Mouse (Mus musculus) erythroid progenitor cell, adult 5-6 weeks (primary cell): ENCODE data around the gene Fam43b. TPM values are rescaled to one million over a fixed set of nuclear protein-coding genes. Genes with fewer than 3 reads are reported as not detected.

Source experiments
- ATAC-seq: replicated peaks from 2 replicates; pipeline ENCODE4 v1.8.0; 2016; ENCODE audit warnings: moderate number of reproducible peaks, mild to moderate bottlenecking, moderate TSS enrichment, inconsistent platforms; ENCODE audit not compliant: poor library complexity, low FRiP score, severe bottlenecking
- total RNA-seq, 2 experiments: library from RNA; stranded (forward) in 1 of 2; stranded (reverse) in 1 of 2; fragments of 150-400 nt in 1 of 2; fragments of 186-747, 209-891 nt in 1 of 2; gene quantifications; 2 replicates each; pipeline versions ENCODE4 v1.2.3 to v1.2.4; 2015 to 2017; ENCODE audit warnings: low replicate concordance in 2 of 2

The Fam43b gene
- total RNA-seq, 2 experiments from 2014 or later = not detected

GRCm38 (mm10) chr4:138355496-138355895, 40.8 kb downstream of the Fam43b start:
- ATAC-seq = no peak

- no peak for ATAC-seq
Observed at GRCm38 (mm10) chr4:138353438-138354171, 42.7 kb downstream of the Fam43b start.

- no peak for ATAC-seq
Observed at GRCm38 (mm10) chr4:138352692-138353091, 43.6 kb downstream of the Fam43b start.

GRCm38 (mm10) chr4:138351821-138352220, 44.5 kb downstream of the Fam43b start:
- no peak for ATAC-seq

- no peak for ATAC-seq
Observed at GRCm38 (mm10) chr4:138348716-138349115, 47.6 kb downstream of the Fam43b start.

- no peak for ATAC-seq
Observed at GRCm38 (mm10) chr4:138347280-138347679, 49.0 kb downstream of the Fam43b start.

GRCm38 (mm10) chr4:138344891-138345545, 51.3 kb downstream of the Fam43b start:
- no peak for ATAC-seq

Other genes starting within 250 kb of the Fam43b start
- 196 and 200 TPM in 2 replicates for gene Hp1bp3, start 180.2 kb downstream of the Fam43b start, total RNA-seq (2015; ENCODE audit: low replicate concordance)
- 276 and 356 TPM in 2 replicates for gene Hp1bp3, start 180.2 kb downstream of the Fam43b start, total RNA-seq (2017; ENCODE audit: low replicate concordance)
- gene Sh2d5, start 146.1 kb downstream of the Fam43b start, total RNA-seq (2015; ENCODE audit: low replicate concordance) = 1.8 and 3.8 TPM in 2 replicates
- gene Sh2d5, start 146.1 kb downstream of the Fam43b start, total RNA-seq (2017; ENCODE audit: low replicate concordance) = 3.5 and 3.8 TPM in 2 replicates
- 0.72 and 2.5 TPM in 2 replicates for gene Kif17, start 146.1 kb downstream of the Fam43b start, total RNA-seq (2015; ENCODE audit: low replicate concordance)
- 1.3 TPM in 1 of 2 replicates, not detected in the other for gene Kif17, start 146.1 kb downstream of the Fam43b start, total RNA-seq (2017; ENCODE audit: low replicate concordance)
- 65.6 and 81.3 TPM in 2 replicates for gene Ddost, start 91.8 kb downstream of the Fam43b start, total RNA-seq (2015; ENCODE audit: low replicate concordance)
- gene Ddost, start 91.8 kb downstream of the Fam43b start, total RNA-seq (2017; ENCODE audit: low replicate concordance) = 34.7 and 39.8 TPM in 2 replicates
- 20.2 and 26.8 TPM in 2 replicates for gene Pink1, start 70.2 kb downstream of the Fam43b start, total RNA-seq (2015; ENCODE audit: low replicate concordance)
- 20.8 and 36.6 TPM in 2 replicates for gene Pink1, start 70.2 kb downstream of the Fam43b start, total RNA-seq (2017; ENCODE audit: low replicate concordance)
- not detected in 2 replicates for gene Cda, start 28.5 kb downstream of the Fam43b start, total RNA-seq (2015; ENCODE audit: low replicate concordance)
- not detected in 2 replicates for gene Cda, start 28.5 kb downstream of the Fam43b start, total RNA-seq (2017; ENCODE audit: low replicate concordance)
- 2.9 and 3.2 TPM in 2 replicates for gene Mul1, start 38.1 kb upstream of the Fam43b start, total RNA-seq (2015; ENCODE audit: low replicate concordance)
- gene Mul1, start 38.1 kb upstream of the Fam43b start, total RNA-seq (2017; ENCODE audit: low replicate concordance) = 3.7 and 5.0 TPM in 2 replicates
- gene Camk2n1, start 57.8 kb upstream of the Fam43b start, total RNA-seq (2015; ENCODE audit: low replicate concordance) = 0.42 TPM in 1 of 2 replicates, not detected in the other
- 0.30 TPM in 1 of 2 replicates, not detected in the other for gene Camk2n1, start 57.8 kb upstream of the Fam43b start, total RNA-seq (2017; ENCODE audit: low replicate concordance)
- gene Vwa5b1, start 239.4 kb upstream of the Fam43b start, total RNA-seq (2015; ENCODE audit: low replicate concordance) = not detected in 2 replicates
- not detected in 2 replicates for gene Vwa5b1, start 239.4 kb upstream of the Fam43b start, total RNA-seq (2017; ENCODE audit: low replicate concordance)